Mouse (Mus musculus): ENCODE data around the gene Spem1. TPM values are rescaled to one million over a fixed set of nuclear protein-coding genes. Genes with fewer than 3 reads are reported as not detected.

Gene Spem1
- polyA plus RNA-seq, 1 experiment from 2014 or later, result not detected

- Histone ChIP-seq H3K4me3 (ENCODE audit: low read depth, low read length) (no peak within 1 kb of the TSS), H3K4me1 (ENCODE audit: insufficient read depth, low read depth, low read length) (no peaks in the 10 kb centered on the region), H3K9me3 (ENCODE audit: low read length) (no peaks in the 10 kb centered on the region), H3K27ac (ENCODE audit: low read length) (no peak within 1 kb of the TSS), H3K27me3 (replicated peaks; ENCODE audit: insufficient read depth, low read length) (no peaks in the 10 kb centered on the region), H3K4me2 (replicated peaks; ENCODE audit: low read depth, low read length) (no peak within 1 kb of the TSS), H3K9ac (replicated peaks; ENCODE audit: low read depth) (no peak within 1 kb of the TSS), H3K36me3 (ENCODE audit: insufficient read depth, low read length) (no peaks in the 10 kb centered on the region)
- TF ChIP-seq EP300 (IDR thresholded peaks at IDR 0.05) (no peak), CTCF (IDR thresholded peaks at IDR 0.05) (no peak)
- 56% methylated on average over 10 of the region's 10 CpGs for WGBS
- ATAC-seq, result no peak
- no peak for DNase-seq (ENCODE audit: low spot score)
These were observed 6.8 kb downstream of the Spem1 start, which contains the start of gene Gm39566 for GRCm38 (mm10) chr11:69815155-69815554. TSS of gene Gm39566 (minus strand) at chr11:69815298.

GRCm38 (mm10) chr11:69810280-69810679, 11.7 kb downstream of the Spem1 start:
- H3K27ac ChIP-seq (ENCODE audit: low read length), result no peak overlapping the region
- no peak overlapping the region for H3K9ac ChIP-seq (replicated peaks; ENCODE audit: low read depth)
- ATAC-seq (no peak), DNase-seq (ENCODE audit: low spot score) (no peak)
- no peaks in the 10 kb centered on the region for H3K36me3 ChIP-seq (ENCODE audit: insufficient read depth, low read length)
- no peak overlapping the region for H3K4me2 ChIP-seq (replicated peaks; ENCODE audit: low read depth, low read length)
- H3K4me3 ChIP-seq (ENCODE audit: low read depth, low read length), result no peak overlapping the region
- no peaks in the 10 kb centered on the region for H3K4me1 ChIP-seq (ENCODE audit: insufficient read depth, low read depth, low read length)
- TF ChIP-seq EP300 (IDR thresholded peaks at IDR 0.05) (no peak), CTCF (IDR thresholded peaks at IDR 0.05) (no peak; the same call in 1 of the 2 replicates)
- no peaks in the 10 kb centered on the region for H3K9me3 ChIP-seq (ENCODE audit: low read length)
- H3K27me3 ChIP-seq (replicated peaks; ENCODE audit: insufficient read depth, low read length), result no peaks in the 10 kb centered on the region

GRCm38 (mm10) chr11:69807641-69808040, 14.3 kb downstream of the Spem1 start:
- Histone ChIP-seq H3K36me3 (ENCODE audit: insufficient read depth, low read length) (no peaks in the 10 kb centered on the region), H3K4me3 (ENCODE audit: low read depth, low read length) (no peak overlapping the region), H3K4me2 (replicated peaks; ENCODE audit: low read depth, low read length) (no peak overlapping the region), H3K27me3 (replicated peaks; ENCODE audit: insufficient read depth, low read length) (no peaks in the 10 kb centered on the region), H3K27ac (ENCODE audit: low read length) (no peak overlapping the region), H3K9me3 (ENCODE audit: low read length) (no peaks in the 10 kb centered on the region), H3K9ac (replicated peaks; ENCODE audit: low read depth) (no peak overlapping the region), H3K4me1 (ENCODE audit: insufficient read depth, low read depth, low read length) (peaks cover 16% of the 10 kb centered on the region; the same call in 1 of the 2 replicates)
- ATAC-seq (no peak), DNase-seq (ENCODE audit: low spot score) (no peak)
- TF ChIP-seq EP300 (IDR thresholded peaks at IDR 0.05), result no peak
- TF ChIP-seq CTCF (IDR thresholded peaks at IDR 0.05), result no peak
- WGBS, result 59% methylated on average over 2 of the region's 2 CpGs

- no peaks in the 10 kb centered on the region for H3K9me3 ChIP-seq (ENCODE audit: low read length)
- H3K9ac ChIP-seq (replicated peaks; ENCODE audit: low read depth), result no peak overlapping the region
- ATAC-seq (no peak), DNase-seq (ENCODE audit: low spot score) (no peak)
- TF ChIP-seq EP300 (IDR thresholded peaks at IDR 0.05) (no peak), CTCF (IDR thresholded peaks at IDR 0.05) (peak; percentile 40)
- H3K27ac ChIP-seq (ENCODE audit: low read length), result no peak overlapping the region
- no peak overlapping the region for H3K4me2 ChIP-seq (replicated peaks; ENCODE audit: low read depth, low read length)
- 0 out of 2 replicates have a peak, but pooled peaks cover 6% of the 10 kb centered on the region for H3K27me3 ChIP-seq (replicated peaks; ENCODE audit: insufficient read depth, low read length)
- no peaks in the 10 kb centered on the region for H3K36me3 ChIP-seq (ENCODE audit: insufficient read depth, low read length)
- H3K4me1 ChIP-seq (ENCODE audit: insufficient read depth, low read depth, low read length), result peaks cover 27% of the 10 kb centered on the region; the same call in 1 of the 2 replicates
- no peak overlapping the region for H3K4me3 ChIP-seq (ENCODE audit: low read depth, low read length)
- WGBS, result 83% methylated on average over 4 of the region's 4 CpGs
These were observed 15.6 kb downstream of the Spem1 start for GRCm38 (mm10) chr11:69806378-69806777.

GRCm38 (mm10) chr11:69804972-69805909, 16.7 kb downstream of the Spem1 start, which contains the start of gene Tmem102:
TSS of gene Tmem102 (minus strand) at chr11:69805624.
- 0 out of 2 replicates have a peak, but pooled peaks cover 6% of the 10 kb centered on the region for H3K27me3 ChIP-seq (replicated peaks; ENCODE audit: insufficient read depth, low read length)
- H3K4me1 ChIP-seq (ENCODE audit: insufficient read depth, low read depth, low read length), result peaks cover 33% of the 10 kb centered on the region; the same call in 1 of the 2 replicates
- H3K4me2 ChIP-seq (replicated peaks; ENCODE audit: low read depth, low read length), result peak within 1 kb of the TSS; percentile 86
- 0 out of 2 replicates have a peak within 1 kb of the TSS, but pooled peaks have one; percentile 16 for H3K9ac ChIP-seq (replicated peaks; ENCODE audit: low read depth)
- no peak within 1 kb of the TSS for H3K27ac ChIP-seq (ENCODE audit: low read length)
- ATAC-seq, result peak; percentile 62
- peak within 1 kb of the TSS; percentile 21 for H3K4me3 ChIP-seq (ENCODE audit: low read depth, low read length)
- H3K36me3 ChIP-seq (ENCODE audit: insufficient read depth, low read length), result no peaks in the 10 kb centered on the region
- 12% methylated on average over 29 of the region's 29 CpGs for WGBS
- peak; percentile 88 for DNase-seq (ENCODE audit: low spot score)
- TF ChIP-seq CTCF (IDR thresholded peaks at IDR 0.05) (no peak), EP300 (IDR thresholded peaks at IDR 0.05) (no peak)
- no peaks in the 10 kb centered on the region for H3K9me3 ChIP-seq (ENCODE audit: low read length)

GRCm38 (mm10) chr11:69804652-69804940, 17.4 kb downstream of the Spem1 start:
- Histone ChIP-seq H3K36me3 (ENCODE audit: insufficient read depth, low read length) (no peaks in the 10 kb centered on the region), H3K9me3 (ENCODE audit: low read length) (no peaks in the 10 kb centered on the region), H3K4me3 (ENCODE audit: low read depth, low read length) (no peak overlapping the region), H3K4me1 (ENCODE audit: insufficient read depth, low read depth, low read length) (peaks cover 35% of the 10 kb centered on the region; the same call in 1 of the 2 replicates), H3K4me2 (replicated peaks; ENCODE audit: low read depth, low read length) (peak overlapping the region; percentile 86), H3K27me3 (replicated peaks; ENCODE audit: insufficient read depth, low read length) (0 out of 2 replicates have a peak, but pooled peaks cover 6% of the 10 kb centered on the region), H3K9ac (replicated peaks; ENCODE audit: low read depth) (0 out of 2 replicates have a peak overlapping the region, but pooled peaks have one; percentile 16), H3K27ac (ENCODE audit: low read length) (no peak overlapping the region)
- ATAC-seq, result no peak
- DNase-seq (ENCODE audit: low spot score), result peak; percentile 50
- TF ChIP-seq EP300 (IDR thresholded peaks at IDR 0.05) (no peak), CTCF (IDR thresholded peaks at IDR 0.05) (no peak)
- 18% methylated on average over 12 of the region's 12 CpGs for WGBS
